Mouse (Mus musculus) cerebellum, adult 2 months (tissue): ENCODE results near the gene Cpsf4l.

Experiments used
- CTCF ChIP-seq: fragments of 200-500 bp; IDR thresholded peaks from 2 replicates; pipeline ENCODE4 v1.5.1; 2011; ENCODE audit warnings: low read depth, mild to moderate bottlenecking, control low read depth, low read length, moderate library complexity, borderline replicate concordance; ENCODE audit not compliant: insufficient read depth
- POLR2A ChIP-seq: fragments of 200-500 bp; IDR thresholded peaks from 2 replicates; pipeline ENCODE4 v1.6.1; 2011; ENCODE audit warnings: low read length, control low read depth, borderline replicate concordance; ENCODE audit not compliant: insufficient read depth

GRCm38 (mm10) chr11:113691851-113692250 is 18.0 kb downstream of the Cpsf4l start:
- no peak for TF ChIP-seq CTCF
- TF ChIP-seq POLR2A, result no peak
